Mouse (Mus musculus): ENCODE measurements around the gene Ccin. TPM values are rescaled to one million over a fixed set of nuclear protein-coding genes. Genes with fewer than 3 reads are reported as not detected.

The Ccin gene
- polyA plus RNA-seq, 1 experiment from 2014 or later = not detected

- Histone ChIP-seq H3K9me3 (replicated peaks; ENCODE audit: control insufficient read depth, low read length, poor library complexity, severe bottlenecking) (no peaks in the 10 kb centered on the region), H3K9ac (ENCODE audit: low read depth, low read length) (no peak overlapping the region), H3K36me3 (ENCODE audit: control insufficient read depth, insufficient read depth, low read length) (no peaks in the 10 kb centered on the region), H3K27ac (ENCODE audit: low read length) (no peak overlapping the region), H3K4me1 (ENCODE audit: control insufficient read depth, insufficient read depth, low read length) (peaks cover 5% of the 10 kb centered on the region; the same call in 1 of the 2 replicates), H3K27me3 (ENCODE audit: control insufficient read depth, insufficient read depth, low read depth, low read length) (no peaks in the 10 kb centered on the region), H3K4me2 (ENCODE audit: low read length) (no peak overlapping the region), H3K4me3 (ENCODE audit: low read depth, low read length) (no peak overlapping the region)
- 65% methylated on average over 9 of the region's 9 CpGs for WGBS
- no peak for ATAC-seq
These were observed 11.6 kb upstream of the Ccin start for GRCm38 (mm10) chr4:43971541-43972136.

GRCm38 (mm10) chr4:43972137-43972591 is 11.1 kb upstream of the Ccin start:
- Histone ChIP-seq H3K9ac (ENCODE audit: low read depth, low read length) (no peak overlapping the region), H3K27ac (ENCODE audit: low read length) (no peak overlapping the region), H3K36me3 (ENCODE audit: control insufficient read depth, insufficient read depth, low read length) (no peaks in the 10 kb centered on the region), H3K27me3 (ENCODE audit: control insufficient read depth, insufficient read depth, low read depth, low read length) (no peaks in the 10 kb centered on the region), H3K4me3 (ENCODE audit: low read depth, low read length) (no peak overlapping the region), H3K9me3 (replicated peaks; ENCODE audit: control insufficient read depth, low read length, poor library complexity, severe bottlenecking) (no peaks in the 10 kb centered on the region), H3K4me1 (ENCODE audit: control insufficient read depth, insufficient read depth, low read length) (peaks cover 5% of the 10 kb centered on the region; the same call in 1 of the 2 replicates), H3K4me2 (ENCODE audit: low read length) (no peak overlapping the region)
- 1% methylated on average over 7 of the region's 8 CpGs for WGBS
- no peak for ATAC-seq

- Histone ChIP-seq H3K4me1 (ENCODE audit: control insufficient read depth, insufficient read depth, low read length) (peaks cover 8% of the 10 kb centered on the region; the same call in 1 of the 2 replicates), H3K27ac (ENCODE audit: low read length) (no peak overlapping the region), H3K36me3 (ENCODE audit: control insufficient read depth, insufficient read depth, low read length) (no peaks in the 10 kb centered on the region), H3K4me2 (ENCODE audit: low read length) (no peak overlapping the region), H3K27me3 (ENCODE audit: control insufficient read depth, insufficient read depth, low read depth, low read length) (no peaks in the 10 kb centered on the region), H3K9ac (ENCODE audit: low read depth, low read length) (no peak overlapping the region), H3K4me3 (ENCODE audit: low read depth, low read length) (no peak overlapping the region), H3K9me3 (replicated peaks; ENCODE audit: control insufficient read depth, low read length, poor library complexity, severe bottlenecking) (no peaks in the 10 kb centered on the region)
- WGBS = 39% methylated on average over 4 of the region's 4 CpGs
- no peak for ATAC-seq
These were observed 9.7 kb upstream of the Ccin start for GRCm38 (mm10) chr4:43973526-43973981.

GRCm38 (mm10) chr4:43974914-43975616 is 8.2 kb upstream of the Ccin start:
- Histone ChIP-seq H3K4me1 (ENCODE audit: control insufficient read depth, insufficient read depth, low read length) (peaks cover 10% of the 10 kb centered on the region; the same call in 1 of the 2 replicates), H3K9me3 (replicated peaks; ENCODE audit: control insufficient read depth, low read length, poor library complexity, severe bottlenecking) (no peaks in the 10 kb centered on the region), H3K27me3 (ENCODE audit: control insufficient read depth, insufficient read depth, low read depth, low read length) (no peaks in the 10 kb centered on the region), H3K27ac (ENCODE audit: low read length) (no peak overlapping the region), H3K4me3 (ENCODE audit: low read depth, low read length) (no peak overlapping the region), H3K9ac (ENCODE audit: low read depth, low read length) (no peak overlapping the region), H3K36me3 (ENCODE audit: control insufficient read depth, insufficient read depth, low read length) (no peaks in the 10 kb centered on the region), H3K4me2 (ENCODE audit: low read length) (no peak overlapping the region)
- no peak for ATAC-seq
- 84% methylated on average over 9 of the region's 10 CpGs for WGBS

GRCm38 (mm10) chr4:43976223-43976740 is 7.0 kb upstream of the Ccin start:
- Histone ChIP-seq H3K27ac (ENCODE audit: low read length) (no peak overlapping the region), H3K9ac (ENCODE audit: low read depth, low read length) (no peak overlapping the region), H3K9me3 (replicated peaks; ENCODE audit: control insufficient read depth, low read length, poor library complexity, severe bottlenecking) (no peaks in the 10 kb centered on the region), H3K36me3 (ENCODE audit: control insufficient read depth, insufficient read depth, low read length) (no peaks in the 10 kb centered on the region), H3K4me3 (ENCODE audit: low read depth, low read length) (no peak overlapping the region), H3K4me1 (ENCODE audit: control insufficient read depth, insufficient read depth, low read length) (peaks cover 10% of the 10 kb centered on the region; the same call in 1 of the 2 replicates), H3K4me2 (ENCODE audit: low read length) (no peak overlapping the region), H3K27me3 (ENCODE audit: control insufficient read depth, insufficient read depth, low read depth, low read length) (no peaks in the 10 kb centered on the region)
- WGBS = 86% methylated on average over 6 of the region's 6 CpGs
- no peak for ATAC-seq

GRCm38 (mm10) chr4:43978521-43979443 is 4.5 kb upstream of the Ccin start:
- 0 out of 2 replicates have a peak, but pooled peaks have one; percentile 12 for ATAC-seq
- no peak overlapping the region for H3K4me3 ChIP-seq (ENCODE audit: low read depth, low read length)
- WGBS = 12% methylated on average over 17 of the region's 17 CpGs

GRCm38 (mm10) chr4:43979746-43980145 is 3.5 kb upstream of the Ccin start:
- 52% methylated on average over 3 of the region's 3 CpGs for WGBS
- Histone ChIP-seq H3K4me2 (ENCODE audit: low read length) (no peak overlapping the region), H3K4me3 (ENCODE audit: low read depth, low read length) (no peak overlapping the region), H3K9me3 (replicated peaks; ENCODE audit: control insufficient read depth, low read length, poor library complexity, severe bottlenecking) (no peaks in the 10 kb centered on the region), H3K27ac (ENCODE audit: low read length) (no peak overlapping the region), H3K9ac (ENCODE audit: low read depth, low read length) (no peak overlapping the region), H3K27me3 (ENCODE audit: control insufficient read depth, insufficient read depth, low read depth, low read length) (peaks cover 7% of the 10 kb centered on the region; the same call in 1 of the 2 replicates), H3K36me3 (ENCODE audit: control insufficient read depth, insufficient read depth, low read length) (no peaks in the 10 kb centered on the region), H3K4me1 (ENCODE audit: control insufficient read depth, insufficient read depth, low read length) (peaks cover 8% of the 10 kb centered on the region; the same call in 1 of the 2 replicates)
- peak; percentile 26; the same call in 1 of the 2 replicates for ATAC-seq

More at GRCm38 (mm10) chr4:43978521-43979443, 4.5 kb upstream of the Ccin start:
- Histone ChIP-seq H3K9me3 (replicated peaks; ENCODE audit: control insufficient read depth, low read length, poor library complexity, severe bottlenecking) (no peaks in the 10 kb centered on the region), H3K4me2 (ENCODE audit: low read length) (no peak overlapping the region), H3K9ac (ENCODE audit: low read depth, low read length) (no peak overlapping the region), H3K27me3 (ENCODE audit: control insufficient read depth, insufficient read depth, low read depth, low read length) (peaks cover 5% of the 10 kb centered on the region; the same call in 1 of the 2 replicates), H3K4me1 (ENCODE audit: control insufficient read depth, insufficient read depth, low read length) (peaks cover 8% of the 10 kb centered on the region; the same call in 1 of the 2 replicates), H3K27ac (ENCODE audit: low read length) (peak overlapping the region; percentile 34; the same call in 1 of the 2 replicates), H3K36me3 (ENCODE audit: control insufficient read depth, insufficient read depth, low read length) (no peaks in the 10 kb centered on the region)

GRCm38 (mm10) chr4:43980236-43980635 is 3.0 kb upstream of the Ccin start:
- H3K9ac ChIP-seq (ENCODE audit: low read depth, low read length) = no peak overlapping the region
- no peak overlapping the region for H3K4me3 ChIP-seq (ENCODE audit: low read depth, low read length)
- no peaks in the 10 kb centered on the region for H3K9me3 ChIP-seq (replicated peaks; ENCODE audit: control insufficient read depth, low read length, poor library complexity, severe bottlenecking)
- ATAC-seq = no peak
- WGBS = 88% methylated on average over 4 of the region's 4 CpGs
- peaks cover 8% of the 10 kb centered on the region; the same call in 1 of the 2 replicates for H3K4me1 ChIP-seq (ENCODE audit: control insufficient read depth, insufficient read depth, low read length)
- no peak overlapping the region for H3K4me2 ChIP-seq (ENCODE audit: low read length)
- peaks cover 7% of the 10 kb centered on the region for H3K27me3 ChIP-seq (ENCODE audit: control insufficient read depth, insufficient read depth, low read depth, low read length)
- H3K36me3 ChIP-seq (ENCODE audit: control insufficient read depth, insufficient read depth, low read length) = no peaks in the 10 kb centered on the region
- no peak overlapping the region for H3K27ac ChIP-seq (ENCODE audit: low read length)

Measured in midbrain, embryonic 16.5 days (tissue).